In the genomic region with DNA sequence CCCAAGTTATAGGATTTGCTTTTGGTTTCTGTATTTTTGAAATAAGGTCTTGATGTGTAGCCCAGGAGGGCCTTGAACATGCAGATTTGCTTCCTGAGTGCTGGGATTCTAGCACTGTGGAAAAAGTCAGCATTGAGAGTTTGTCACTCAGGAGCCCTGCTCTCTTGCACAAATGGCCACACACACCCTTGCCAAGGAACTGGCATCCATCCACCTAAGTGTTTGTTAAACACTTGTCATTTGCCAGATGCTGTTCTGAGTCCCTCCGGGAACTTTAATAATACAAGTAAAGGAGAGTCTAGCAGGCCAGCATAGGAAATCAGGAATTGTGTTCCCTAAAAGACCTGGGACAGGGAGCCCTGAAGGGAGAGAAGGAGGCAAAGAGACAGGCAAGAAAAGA, we compare ENCODE assay signal across 10 mouse cellular contexts. TPM values are rescaled to one million over a fixed set of nuclear protein-coding genes. Genes with fewer than 3 reads are reported as not detected.
DNase-seq lines count a peak whose midpoint lies in the region; ATAC-seq and TF ChIP-seq lines count a peak whose summit lies in the region.
"Had no signal": no experiment of that assay in that cellular context is flagged by ENCODE, and none has a peak within 500 bp of the region (broad histone marks: within the 10 kb centered on the region; RNA-seq: fewer than 3 reads in every experiment).

No protein-coding gene starts in this region.

- no peak for ATAC-seq in liver, embryonic 14.5 days (ENCODE audit: insufficient read depth)
- no peak for ATAC-seq in stomach, embryonic 14.5 days (ENCODE audit: insufficient number of reproducible peaks, insufficient read depth, low FRiP score, low read depth)
- ATAC-seq in erythroid progenitor cell, adult 5-6 weeks (replicated peaks; ENCODE audit: low FRiP score, poor library complexity, severe bottlenecking), result no peak

- H3K9ac ChIP-seq in liver, embryonic 14.5 days (replicated peaks), result no peak overlapping the region
- H3K9ac ChIP-seq in stomach, embryonic 14.5 days (replicated peaks; ENCODE audit: low read depth, low read length), result peak overlapping the region; percentile 6; the same call in 1 of the 2 replicates

- WGBS in liver, embryonic 14.5 days (ENCODE audit: insufficient replicate concordance), result 91% methylated on average over 1 of the region's 1 CpGs
- WGBS in stomach, embryonic 14.5 days, result 38% methylated on average over 1 of the region's 1 CpGs

- no peak for TF ChIP-seq CTCF in left cerebral cortex, adult 2 months (IDR thresholded peaks at IDR 0.05)
- no peak for TF ChIP-seq CTCF in liver, embryonic 14.5 days (IDR thresholded peaks at IDR 0.05; ENCODE audit: low read depth)

- DNase-seq in adrenal gland, postnatal 10 days, result peak; percentile 53
- DNase-seq in adrenal gland, adult 2 months, result no peak
- no peak for DNase-seq in left cerebral cortex, adult 2 months (ENCODE audit: extremely low spot score in 1 of 2, low spot score in 2 of 2)
- DNase-seq in left cerebral cortex, postnatal 25 days (ENCODE audit: low spot score in 2 of 2), result no peak
- DNase-seq in liver, embryonic 14.5 days (ENCODE audit: low read depth in 3 of 3, low spot score in 3 of 3), result no peak
- DNase-seq in frontal cortex, postnatal 36 days (ENCODE audit: low spot score in 2 of 2), result no peak

- no peaks in the 10 kb centered on the region for H3K36me3 ChIP-seq in liver, embryonic 14.5 days (replicated peaks; ENCODE audit: control insufficient read depth, insufficient read depth, low read depth)
- H3K36me3 ChIP-seq in stomach, embryonic 14.5 days (ENCODE audit: control insufficient read depth, insufficient read depth, low read length), result peaks cover 15% of the 10 kb centered on the region; the same call in 1 of the 2 replicates

- H3K4me1 ChIP-seq in liver, embryonic 14.5 days (replicated peaks; ENCODE audit: control insufficient read depth in 2 of 2, insufficient read depth in 2 of 2, low read length in 1 of 2), result peaks cover 40 to 46% of the 10 kb centered on the region in 2 experiments
- H3K4me1 ChIP-seq in stomach, embryonic 14.5 days (ENCODE audit: control insufficient read depth, insufficient read depth, low read length), result peaks cover 22% of the 10 kb centered on the region

- no peaks in the 10 kb centered on the region for H3K9me3 ChIP-seq in liver, embryonic 14.5 days (ENCODE audit: control insufficient read depth, low read length)
- no peaks in the 10 kb centered on the region for H3K9me3 ChIP-seq in stomach, embryonic 14.5 days (ENCODE audit: control insufficient read depth, low read depth, low read length)

- TF ChIP-seq EP300 in liver, embryonic 14.5 days (IDR thresholded peaks at IDR 0.05; ENCODE audit: low read depth), result no peak

- intact Hi-C loops in left cerebral cortex, adult 2 months (cut with DNase I), result no loop called here
- intact Hi-C loops in left cerebral cortex, postnatal 25 days (cut with DNase I), result no loop called here

- peak overlapping the region; percentile 82 for H3K4me2 ChIP-seq in liver, embryonic 14.5 days (ENCODE audit: low read depth)
- H3K4me2 ChIP-seq in stomach, embryonic 14.5 days (replicated peaks; ENCODE audit: low read depth, low read length), result peak overlapping the region; percentile 52

- H3K4me3 ChIP-seq in left cerebral cortex, adult 2 months, result no peak overlapping the region
- no peak overlapping the region for H3K4me3 ChIP-seq in liver, embryonic 14.5 days (ENCODE audit: insufficient read depth in 1 of 2, low read depth in 2 of 2, low read length in 2 of 2)
- H3K4me3 ChIP-seq in stomach, embryonic 14.5 days (ENCODE audit: low read depth, low read length), result no peak overlapping the region

- H3K27me3 ChIP-seq in liver, embryonic 14.5 days (ENCODE audit: control insufficient read depth, insufficient read depth, low read length), result no peaks in the 10 kb centered on the region
- H3K27me3 ChIP-seq in stomach, embryonic 14.5 days (ENCODE audit: control insufficient read depth, insufficient read depth, low read length), result no peaks in the 10 kb centered on the region

- peak overlapping the region; percentile 40; the same call in 1 of the 2 replicates for H3K27ac ChIP-seq in left cerebral cortex, adult 2 months
- no peak overlapping the region for H3K27ac ChIP-seq in liver, embryonic 14.5 days
- H3K27ac ChIP-seq in stomach, embryonic 14.5 days (ENCODE audit: low read length), result peak overlapping the region; percentile 61

RNA-seq across cellular contexts. Expression of gene Rnh1, which starts 3.4 kb away (rescaled TPM):
- 100 to 1,000 TPM; 150 to 155 TPM for total RNA-seq in adrenal gland, postnatal 10 days (2021)
- total RNA-seq in adrenal gland, adult 2 months (2021), result 100 to 1,000 TPM; 301 to 302 TPM
- 214 and 394 TPM in 2 replicates for polyA plus RNA-seq in adrenal gland, adult 2 months (2012; rRNA removed)
- total RNA-seq in left cerebral cortex, adult 2 months (2021), result 10 to 100 TPM; 36.5 to 37.3 TPM
- total RNA-seq in left cerebral cortex, postnatal 25 days (2021), result 10 to 100 TPM; 30.5 to 32.9 TPM
- polyA plus RNA-seq in liver, embryonic 14.5 days (2012; rRNA removed), result 26.5 and 29.1 TPM in 2 replicates
- polyA plus RNA-seq in liver, embryonic 14.5 days (2014; fragmentation: Nextera tagmentation; extraction: Ambion mirVana), result 54.6 and 59.7 TPM in 2 replicates
- polyA plus RNA-seq in stomach, embryonic 14.5 days (2014; fragmentation: Nextera tagmentation; extraction: Ambion mirVana), result 165 and 181 TPM in 2 replicates
- total RNA-seq in erythroid progenitor cell, adult 5-6 weeks (2015; ENCODE audit: low replicate concordance), result 9.6 and 16.2 TPM in 2 replicates
- 3.7 and 20.5 TPM in 2 replicates for total RNA-seq in erythroid progenitor cell, adult 5-6 weeks (2017; ENCODE audit: low replicate concordance)

RNA-seq across cellular contexts. Expression of gene Hras, which starts 24.5 kb away (rescaled TPM):
- total RNA-seq in adrenal gland, postnatal 10 days (2021), result 10 to 100 TPM; 87.8 to 91.9 TPM
- 10 to 100 TPM; 65.5 to 99.1 TPM for total RNA-seq in adrenal gland, adult 2 months (2021)
- 41.8 and 47.1 TPM in 2 replicates for polyA plus RNA-seq in adrenal gland, adult 2 months (2012; rRNA removed)
- total RNA-seq in left cerebral cortex, adult 2 months (2021), result 100 to 1,000 TPM; 219 to 244 TPM
- 100 to 1,000 TPM; 279 to 287 TPM for total RNA-seq in left cerebral cortex, postnatal 25 days (2021)
- polyA plus RNA-seq in liver, embryonic 14.5 days (2012; rRNA removed), result 50.8 and 66.8 TPM in 2 replicates
- polyA plus RNA-seq in liver, embryonic 14.5 days (2014; fragmentation: Nextera tagmentation; extraction: Ambion mirVana), result 84.4 and 102 TPM in 2 replicates
- polyA plus RNA-seq in stomach, embryonic 14.5 days (2014; fragmentation: Nextera tagmentation; extraction: Ambion mirVana), result 79.4 and 85.5 TPM in 2 replicates
- 39.8 and 94.4 TPM in 2 replicates for total RNA-seq in erythroid progenitor cell, adult 5-6 weeks (2015; ENCODE audit: low replicate concordance)
- total RNA-seq in erythroid progenitor cell, adult 5-6 weeks (2017; ENCODE audit: low replicate concordance), result 40.5 and 47.2 TPM in 2 replicates

RNA-seq across cellular contexts. Expression of gene Lrrc56, which starts 24.7 kb away (rescaled TPM):
- total RNA-seq in adrenal gland, postnatal 10 days (2021), result 1 to 10 TPM; 6.8 to 8.6 TPM
- total RNA-seq in adrenal gland, adult 2 months (2021), result 1 to 10 TPM; 6.3 to 8.0 TPM
- polyA plus RNA-seq in adrenal gland, adult 2 months (2012; rRNA removed), result 8.0 and 8.7 TPM in 2 replicates
- total RNA-seq in left cerebral cortex, adult 2 months (2021), result 1 to 10 TPM; 3.9 to 5.0 TPM
- 1 to 10 TPM; 3.1 to 4.4 TPM for total RNA-seq in left cerebral cortex, postnatal 25 days (2021)
- 15.3 and 20.3 TPM in 2 replicates for polyA plus RNA-seq in liver, embryonic 14.5 days (2012; rRNA removed)
- polyA plus RNA-seq in liver, embryonic 14.5 days (2014; fragmentation: Nextera tagmentation; extraction: Ambion mirVana), result 10.4 and 10.9 TPM in 2 replicates
- 5.3 and 6.1 TPM in 2 replicates for polyA plus RNA-seq in stomach, embryonic 14.5 days (2014; fragmentation: Nextera tagmentation; extraction: Ambion mirVana)
- total RNA-seq in erythroid progenitor cell, adult 5-6 weeks (2015; ENCODE audit: low replicate concordance), result 8.3 and 8.8 TPM in 2 replicates
- 3.6 and 5.8 TPM in 2 replicates for total RNA-seq in erythroid progenitor cell, adult 5-6 weeks (2017; ENCODE audit: low replicate concordance)

RNA-seq across cellular contexts. Expression of gene Lmntd2, which starts 44.6 kb away (rescaled TPM):
- under 1 TPM; 0.27 to 0.55 TPM for total RNA-seq in adrenal gland, postnatal 10 days (2021)
- total RNA-seq in adrenal gland, adult 2 months (2021), result under 1 TPM; 0.17 TPM
- polyA plus RNA-seq in adrenal gland, adult 2 months (2012; rRNA removed), result 0.81 and 1.2 TPM in 2 replicates
- not detected for total RNA-seq in left cerebral cortex, adult 2 months (2021)
- not detected for total RNA-seq in left cerebral cortex, postnatal 25 days (2021)
- 2.0 and 2.3 TPM in 2 replicates for polyA plus RNA-seq in liver, embryonic 14.5 days (2012; rRNA removed)
- polyA plus RNA-seq in liver, embryonic 14.5 days (2014; fragmentation: Nextera tagmentation; extraction: Ambion mirVana), result 0.25 and 0.66 TPM in 2 replicates
- polyA plus RNA-seq in stomach, embryonic 14.5 days (2014; fragmentation: Nextera tagmentation; extraction: Ambion mirVana), result 1.7 and 2.3 TPM in 2 replicates
- 1.8 TPM in 1 of 2 replicates, not detected in the other for total RNA-seq in erythroid progenitor cell, adult 5-6 weeks (2015; ENCODE audit: low replicate concordance)
- 2.2 TPM in 1 of 2 replicates, not detected in the other for total RNA-seq in erythroid progenitor cell, adult 5-6 weeks (2017; ENCODE audit: low replicate concordance)
- total RNA-seq: heart, postnatal 4 days; left cerebral cortex, adult 18-20 months had no signal

RNA-seq across cellular contexts. Expression of gene Rassf7, which starts 46.4 kb away (rescaled TPM):
- total RNA-seq in adrenal gland, postnatal 10 days (2021), result 1 to 10 TPM; 6.5 to 7.8 TPM
- total RNA-seq in adrenal gland, adult 2 months (2021), result 1 to 10 TPM; 2.0 to 6.0 TPM
- polyA plus RNA-seq in adrenal gland, adult 2 months (2012; rRNA removed), result 14.1 and 18.1 TPM in 2 replicates
- 1 to 10 TPM in 1 of 2 experiments, under 1 TPM in 1; 0.94 to 1.3 TPM for total RNA-seq in left cerebral cortex, adult 2 months (2021)
- total RNA-seq in left cerebral cortex, postnatal 25 days (2021), result 1 to 10 TPM in 1 of 2 experiments, under 1 TPM in 1; 0.78 to 1.5 TPM
- polyA plus RNA-seq in liver, embryonic 14.5 days (2012; rRNA removed), result 21.6 and 28.3 TPM in 2 replicates
- 16.8 and 22.4 TPM in 2 replicates for polyA plus RNA-seq in liver, embryonic 14.5 days (2014; fragmentation: Nextera tagmentation; extraction: Ambion mirVana)
- polyA plus RNA-seq in stomach, embryonic 14.5 days (2014; fragmentation: Nextera tagmentation; extraction: Ambion mirVana), result 57.2 and 59.2 TPM in 2 replicates
- total RNA-seq in erythroid progenitor cell, adult 5-6 weeks (2015; ENCODE audit: low replicate concordance), result 33.1 and 33.9 TPM in 2 replicates
- total RNA-seq in erythroid progenitor cell, adult 5-6 weeks (2017; ENCODE audit: low replicate concordance), result 10.9 and 13.4 TPM in 2 replicates
